Mouse (Mus musculus): ENCODE data around the gene Ccp110.

The Ccp110 gene

DNA sequence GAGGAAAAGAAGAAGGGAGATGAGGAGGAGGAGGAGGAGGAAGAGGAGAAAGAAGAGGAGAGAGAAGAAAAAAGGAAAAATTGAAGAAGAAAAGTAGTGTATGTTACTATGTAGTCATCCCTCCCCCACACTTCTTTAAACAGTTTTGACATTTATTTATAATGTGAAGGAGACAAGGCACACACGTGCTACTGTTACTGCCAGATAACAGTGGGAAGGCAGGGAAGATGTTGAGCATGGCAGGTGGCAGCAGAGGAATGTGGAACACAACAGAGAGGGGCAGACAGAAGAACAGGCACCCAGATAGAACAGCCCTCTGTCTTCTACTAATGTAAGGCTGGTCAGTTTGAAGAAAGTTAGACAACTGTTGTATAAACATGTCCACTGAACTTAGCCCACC, 57.3 kb downstream of the Ccp110 start:
- DNase-seq (ENCODE audit: low spot score), result no peak

DNA sequence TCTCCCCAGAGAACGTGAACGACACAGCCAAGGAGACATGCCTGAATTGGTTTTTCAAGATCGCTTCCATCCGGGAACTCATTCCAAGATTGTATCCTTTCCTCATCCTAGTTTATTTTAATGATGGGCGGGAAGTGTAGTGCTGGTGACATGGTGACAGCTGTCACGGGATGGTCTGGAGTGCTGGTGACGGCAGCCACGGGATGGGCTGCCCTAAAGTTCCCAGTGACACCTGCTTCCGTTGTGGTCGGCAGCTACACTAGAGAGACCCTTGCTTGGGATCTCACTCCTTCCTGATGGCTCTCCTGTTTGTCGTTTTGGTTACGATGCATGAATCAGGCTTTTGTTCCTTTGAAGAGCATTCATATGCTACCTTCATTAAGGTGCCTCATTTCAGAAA, 60.7 kb downstream of the Ccp110 start:
- no peak for DNase-seq (ENCODE audit: low spot score)

DNA sequence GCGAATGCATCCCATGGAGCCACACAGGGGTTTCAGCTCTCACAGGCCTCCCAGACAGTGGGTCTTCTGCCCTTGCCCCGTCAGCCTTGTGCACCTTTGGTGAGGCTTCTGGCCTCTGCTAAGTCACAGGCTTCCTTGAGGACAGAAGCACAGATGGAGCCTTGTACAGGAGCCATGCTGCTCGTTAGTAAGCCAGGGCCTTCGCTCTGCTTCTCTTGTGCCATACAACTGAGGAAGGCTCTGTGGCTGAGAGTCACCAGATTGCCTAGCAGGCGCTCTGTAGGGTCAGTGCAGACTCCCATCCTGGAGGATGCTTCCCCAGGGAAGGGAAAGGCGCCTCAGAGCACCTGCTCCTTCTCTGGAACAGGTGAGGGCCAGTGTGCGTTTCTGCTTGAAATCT, 63.6 kb downstream of the Ccp110 start:
- no peak for DNase-seq (ENCODE audit: low spot score)

DNA sequence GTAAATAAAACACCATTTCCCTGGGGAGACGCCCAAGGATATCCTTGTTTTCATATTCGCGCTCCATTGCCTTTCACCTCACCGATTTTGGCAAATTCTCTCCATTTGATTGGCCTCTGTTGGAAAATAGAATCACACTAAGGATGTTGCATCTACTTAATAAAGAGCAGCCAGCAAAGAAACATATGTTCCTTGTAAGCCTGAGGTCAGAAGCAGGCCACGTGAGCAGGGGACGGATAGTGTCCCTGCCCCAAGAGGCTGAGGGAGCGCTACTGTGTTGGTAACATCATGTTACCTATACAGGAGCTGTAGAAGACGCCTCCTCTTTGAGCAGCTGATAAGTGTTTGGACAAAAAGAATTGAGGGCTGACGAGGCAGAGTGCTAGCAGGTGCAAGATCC, 64.1 kb downstream of the Ccp110 start:
- no peak for DNase-seq (ENCODE audit: low spot score)

DNA sequence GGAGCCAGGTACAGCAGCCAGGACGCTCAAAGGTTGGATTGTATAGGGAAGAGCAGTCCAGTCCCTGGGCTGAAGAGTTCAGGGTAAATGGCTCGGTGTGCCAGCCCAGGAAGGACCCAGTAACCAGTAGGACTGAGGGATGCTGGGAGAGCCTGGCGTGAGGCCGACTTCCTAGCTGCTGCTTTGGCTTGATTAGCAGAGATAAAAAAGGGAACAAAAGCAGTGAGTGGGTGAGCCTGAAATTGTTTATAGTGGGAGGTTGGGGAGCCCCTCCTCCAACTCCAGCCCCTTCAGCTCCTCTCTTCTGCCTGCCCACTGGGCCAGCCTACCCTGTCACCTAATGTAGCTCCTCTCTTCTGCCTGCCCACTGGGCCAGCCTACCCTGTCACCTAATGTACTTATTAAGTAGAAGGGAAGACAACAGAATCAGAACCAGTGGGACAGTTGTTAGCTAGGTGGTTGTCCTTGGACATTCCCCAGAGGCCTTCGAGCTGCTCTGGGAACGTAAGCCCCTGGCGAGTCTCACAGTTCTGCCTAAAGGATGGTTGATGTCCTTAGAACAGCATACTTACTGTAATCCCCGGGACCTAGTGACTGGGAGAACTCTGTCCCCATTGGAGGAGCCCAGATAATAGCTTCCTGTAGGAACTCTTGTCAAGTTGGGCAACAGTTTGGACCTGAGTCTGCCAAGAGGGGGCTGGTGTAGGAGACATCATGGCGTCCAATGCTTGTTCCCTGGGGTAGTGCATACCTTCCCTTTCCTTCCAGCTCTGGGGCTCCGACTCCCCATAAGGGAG, 65.4 kb downstream of the Ccp110 start:
- DNase-seq (ENCODE audit: low spot score), result no peak

DNA sequence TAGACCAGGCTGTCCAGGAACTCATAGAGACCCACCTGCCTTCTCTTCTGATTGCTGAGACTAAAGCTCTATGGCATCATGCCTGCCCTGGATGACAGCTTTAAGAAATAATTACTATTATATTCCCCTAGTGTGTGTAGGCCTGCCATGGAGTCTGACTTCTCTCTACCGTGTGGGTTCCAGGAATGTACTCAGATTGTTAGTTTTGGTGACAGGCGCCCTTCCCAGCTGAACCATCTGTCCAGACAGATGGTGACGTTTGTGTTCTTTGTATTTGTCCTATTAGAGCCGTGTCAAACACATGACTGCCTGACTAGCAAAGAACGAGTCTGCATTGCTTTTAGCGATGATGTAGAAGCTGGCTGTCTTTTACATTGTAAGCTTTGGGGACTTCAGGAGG, 66.2 kb downstream of the Ccp110 start:
- peak; percentile 32 for DNase-seq (ENCODE audit: low spot score)

DNA sequence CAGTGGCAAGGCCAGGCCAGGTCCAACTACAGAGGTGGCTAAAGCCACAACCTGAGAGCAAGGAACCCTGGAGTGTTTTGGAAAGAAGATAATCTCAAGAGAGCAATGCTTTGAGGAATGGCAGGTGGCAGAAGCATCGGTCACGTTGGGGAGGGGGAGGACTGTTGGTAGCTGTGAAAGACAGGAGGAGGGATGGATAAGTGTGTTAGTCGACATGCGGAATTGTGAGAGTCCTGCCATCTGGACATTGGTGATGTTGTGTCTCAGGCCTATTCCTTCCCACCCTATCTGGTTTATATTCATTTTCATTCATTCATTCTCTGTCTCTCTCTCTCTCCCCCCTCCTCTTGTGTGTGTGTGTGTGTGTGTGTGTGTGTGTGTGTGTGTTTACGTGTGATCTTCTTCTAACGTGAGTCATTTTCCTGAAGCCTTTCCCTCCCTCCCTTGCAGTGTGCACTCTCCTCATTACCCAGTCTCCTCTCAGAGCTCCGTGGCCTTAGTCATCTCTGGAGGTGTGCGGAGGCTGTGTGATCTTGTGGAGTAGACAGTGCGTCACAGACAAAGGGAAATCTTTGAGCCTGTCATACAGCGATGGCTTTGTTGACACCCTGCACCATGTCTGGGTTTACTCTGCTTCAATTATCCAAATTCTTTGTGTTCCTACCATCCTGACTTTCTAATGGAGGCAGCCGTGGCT, 71.1 kb downstream of the Ccp110 start:
- no peak for DNase-seq (ENCODE audit: low spot score)

DNA sequence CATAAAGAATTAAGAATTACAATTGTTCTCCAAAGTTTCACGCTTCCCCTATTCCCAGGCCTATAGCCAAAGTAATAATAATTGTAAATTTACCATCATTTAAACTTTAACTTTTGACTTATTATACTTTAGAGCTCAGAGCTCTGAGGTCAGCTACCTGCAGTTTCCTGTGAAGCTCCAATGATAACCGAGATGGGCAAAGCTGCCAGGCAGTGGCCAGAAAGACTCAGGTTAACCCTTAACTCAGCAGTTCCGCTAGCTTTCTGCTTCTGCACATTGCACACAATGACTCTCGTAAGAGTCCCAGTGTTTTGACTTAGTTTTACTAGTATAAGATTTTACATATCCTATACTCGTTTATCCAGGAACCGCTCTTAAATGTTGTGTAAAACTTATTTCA, 73.7 kb downstream of the Ccp110 start:
- DNase-seq (ENCODE audit: low spot score), result no peak

Data from retina, embryonic 14.5 days (tissue).